Mouse (Mus musculus) olfactory bulb, adult 2 months (tissue): ENCODE data around the gene F2rl1. TPM values are rescaled to one million over a fixed set of nuclear protein-coding genes. Genes with fewer than 3 reads are reported as not detected.

ENCODE experiments used
- H3K27ac ChIP-seq: fragments of 200-500 bp; 2 replicates; pipeline ENCODE4 v1.5.1; 2012; ENCODE audit warnings: low read depth, low read length; ENCODE audit not compliant: insufficient read depth
- H3K4me1 ChIP-seq: fragments of 200-500 bp; 2 replicates; pipeline ENCODE4 v1.6.1; 2012; ENCODE audit warnings: low read length; ENCODE audit not compliant: control insufficient read depth, insufficient read depth
- H3K4me3 ChIP-seq: fragments of 200-500 bp; 2 replicates; pipeline ENCODE4 v1.5.1; 2012; ENCODE audit warnings: mild to moderate bottlenecking, low read depth, low read length, moderate library complexity; ENCODE audit not compliant: insufficient read depth
- CTCF ChIP-seq: fragments of 200-500 bp; IDR thresholded peaks from 2 replicates; pipeline ENCODE4 v1.5.1; 2012; ENCODE audit warnings: low read depth, mild to moderate bottlenecking, low read length, moderate library complexity; ENCODE audit not compliant: insufficient read depth
- POLR2A ChIP-seq: fragments of 200-500 bp; IDR thresholded peaks from 2 replicates; pipeline ENCODE4 v1.6.1; 2012; ENCODE audit warnings: mild to moderate bottlenecking, low read depth, low read length, moderate library complexity; ENCODE audit not compliant: insufficient read depth
- WGBS: fragments of 180-500 bp; shearing (Covaris S2); methylation state at CpG from one replicate; pipeline ENCODE4 v1.1.7; 2018; 5-methylcytosine and 5-hydroxymethylcytosine counted together
- polyA plus RNA-seq: library from polyadenylated mRNA; stranded (reverse); fragments of >200 nt; gene quantifications from 2 replicates; pipeline ENCODE4 v1.2.4, GENCODE M21; 2012; ENCODE audit warnings: low replicate concordance; ENCODE audit not compliant: missing spikeins, insufficient read depth, insufficient read length

F2rl1 gene
- polyA plus RNA-seq, 1 experiment = not detected

GRCm38 (mm10) chr13:95478671-95479413 lies 46.2 kb downstream of the F2rl1 start, which contains the start of gene S100z:
S100z (minus strand) TSS chr13:95478721.
- Histone ChIP-seq H3K4me1 (no peaks in the 10 kb centered on the region), H3K27ac (no peak within 1 kb of the TSS), H3K4me3 (no peak within 1 kb of the TSS)
- WGBS = 90% methylated on average over 21 of the region's 21 CpGs
- TF ChIP-seq CTCF (no peak), POLR2A (no peak)

DNA sequence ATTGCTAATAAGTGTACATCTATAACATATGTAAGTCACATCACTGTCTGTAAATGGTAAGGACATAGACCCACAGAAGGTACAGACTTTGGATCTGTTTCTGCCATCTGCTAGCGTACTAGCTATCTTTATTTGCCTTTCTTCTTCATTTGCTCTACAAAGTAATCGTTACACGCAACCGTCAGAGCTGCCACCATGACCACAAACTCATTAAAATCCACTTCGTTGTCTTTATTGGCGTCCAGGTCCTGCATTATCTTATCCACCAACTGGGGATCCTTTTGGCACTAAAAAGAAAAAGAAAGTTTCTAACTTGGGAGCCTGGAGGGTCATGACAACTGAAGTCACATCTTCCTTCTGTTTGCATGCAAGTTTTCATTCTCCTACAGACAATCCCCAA lies 47.9 kb downstream of the F2rl1 start:
- WGBS = 87% methylated on average over 6 of the region's 6 CpGs
- Histone ChIP-seq H3K27ac (no peak overlapping the region), H3K4me1 (no peaks in the 10 kb centered on the region), H3K4me3 (no peak overlapping the region)
- TF ChIP-seq CTCF (no peak), POLR2A (no peak)

DNA sequence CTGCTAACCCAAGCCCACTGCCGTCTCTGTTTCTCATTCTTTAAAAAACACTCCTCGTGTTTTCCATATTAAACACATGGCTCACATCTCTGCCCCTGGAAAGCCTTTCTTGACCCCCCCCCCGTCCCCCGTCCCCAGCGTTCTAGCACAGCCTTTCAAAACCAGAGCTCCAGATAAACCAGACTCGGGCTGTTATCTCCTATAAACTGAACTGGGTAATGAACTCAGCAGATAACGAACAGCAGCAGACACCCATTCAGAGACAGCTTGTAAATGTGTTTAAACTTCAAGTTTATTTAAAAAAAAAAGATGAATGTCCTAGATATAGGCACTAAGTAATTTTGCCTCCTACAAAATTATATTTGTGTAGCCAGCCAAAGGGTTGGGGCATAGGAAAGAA lies 49.9 kb downstream of the F2rl1 start:
- H3K4me1 ChIP-seq = 0 out of 2 replicates have a peak, but pooled peaks cover 2% of the 10 kb centered on the region
- H3K4me3 ChIP-seq = no peak overlapping the region
- no peak overlapping the region for H3K27ac ChIP-seq
- TF ChIP-seq CTCF = no peak
- no peak for TF ChIP-seq POLR2A
- WGBS = 60% methylated on average over 7 of the region's 7 CpGs

- Histone ChIP-seq H3K4me1 (0 out of 2 replicates have a peak, but pooled peaks cover 2% of the 10 kb centered on the region), H3K27ac (no peak overlapping the region), H3K4me3 (no peak overlapping the region)
- 87% methylated on average over 3 of the region's 3 CpGs for WGBS
- TF ChIP-seq CTCF (no peak), POLR2A (no peak)
Observed at GRCm38 (mm10) chr13:95474294-95474693, 50.7 kb downstream of the F2rl1 start.

DNA sequence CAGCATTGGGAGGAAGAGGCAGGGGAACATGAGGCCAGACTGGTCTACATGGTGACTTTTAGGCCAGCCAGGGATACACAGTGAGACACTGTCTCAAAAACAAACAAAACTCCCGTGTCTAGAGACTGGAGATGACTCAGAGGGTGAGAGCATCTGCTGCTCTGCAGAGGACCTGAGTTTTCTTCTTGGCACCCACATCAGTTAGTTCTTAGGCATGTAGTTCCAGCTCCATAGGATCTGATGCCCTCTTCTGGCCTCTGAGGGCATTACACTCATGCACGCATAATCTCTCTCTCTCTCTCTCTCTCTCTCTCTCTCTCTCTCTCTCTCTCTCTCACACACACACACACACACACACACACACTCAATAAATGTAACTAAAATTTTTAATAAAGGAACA lies 54.1 kb downstream of the F2rl1 start:
- no peak for TF ChIP-seq POLR2A
- no peak for TF ChIP-seq CTCF
- WGBS = 58% methylated on average over 2 of the region's 2 CpGs
- no peak overlapping the region for H3K27ac ChIP-seq
- H3K4me3 ChIP-seq = no peak overlapping the region
- H3K4me1 ChIP-seq = 0 out of 2 replicates have a peak, but pooled peaks cover 2% of the 10 kb centered on the region

Other genes starting within 250 kb of the F2rl1 start
- not detected in 2 replicates for gene Zbed3, start 201.6 kb downstream of the F2rl1 start, polyA plus RNA-seq
- not detected in 2 replicates for gene Aggf1, start 149.9 kb downstream of the F2rl1 start, polyA plus RNA-seq
- not detected in 2 replicates for gene Crhbp, start 80.3 kb downstream of the F2rl1 start, polyA plus RNA-seq
- not detected in 2 replicates for gene S100z, start 46.5 kb downstream of the F2rl1 start, polyA plus RNA-seq
- gene F2r, start 93.3 kb upstream of the F2rl1 start, polyA plus RNA-seq = not detected in 2 replicates
- gene F2rl2, start 171.6 kb upstream of the F2rl1 start, polyA plus RNA-seq = not detected in 2 replicates